Comparison of ENCODE assay signal across 17 mouse cellular contexts in genomic region chr19:45549128-45549915, GRCm38 (mm10). TPM values are rescaled to one million over a fixed set of nuclear protein-coding genes. Genes with fewer than 3 reads are reported as not detected.
DNase-seq lines count a peak whose midpoint lies in the region; ATAC-seq and TF ChIP-seq lines count a peak whose summit lies in the region.
"Had no signal": no experiment of that assay in that cellular context is flagged by ENCODE, and none has a peak within 500 bp of the region (broad histone marks: within the 10 kb centered on the region; RNA-seq: fewer than 3 reads in every experiment).

No protein-coding gene starts in this region.

- no peak for TF ChIP-seq CTCF in midbrain, postnatal 0 days (IDR thresholded peaks at IDR 0.05)

- 85% methylated on average over 23 of the region's 23 CpGs for WGBS in heart, embryonic 10.5 days
- 78% methylated on average over 23 of the region's 23 CpGs for WGBS in midbrain, embryonic 10.5 days
- WGBS in midbrain, postnatal 0 days = 58% methylated on average over 23 of the region's 23 CpGs
- WGBS in liver, embryonic 12.5 days (ENCODE audit: insufficient replicate concordance) = 76% methylated on average over 23 of the region's 23 CpGs

- no peak overlapping the region for H3K9ac ChIP-seq in midbrain, postnatal 0 days (replicated peaks; ENCODE audit: low read length, poor library complexity, severe bottlenecking)
- 0 out of 2 replicates have a peak overlapping the region, but pooled peaks have one; percentile 17 for H3K9ac ChIP-seq in liver, embryonic 12.5 days
- H3K9ac ChIP-seq: embryonic facial prominence, embryonic 13.5 days had no signal

- DNase-seq in heart, embryonic 10.5 days (ENCODE audit: low spot score) = no peak
- no peak for DNase-seq in heart, adult 8-10 months (ENCODE audit: low spot score)
- DNase-seq in midbrain, embryonic 10.5 days (ENCODE audit: low spot score) = no peak
- no peak for DNase-seq in midbrain, postnatal 0 days (ENCODE audit: low spot score)
- DNase-seq in retina, postnatal 1 day = peak; percentile 61
- DNase-seq in thymus, postnatal 4 days = no peak
- DNase-seq in layer of hippocampus, adult 9-11 months = no peak
- DNase-seq: adrenal gland, adult 2 months; B cell, adult 2 months; cerebellum, adult 11-12 months; heart, adult 2 months; heart, postnatal 36 days had no signal

- H3K9me3 ChIP-seq in heart, embryonic 10.5 days = no peaks in the 10 kb centered on the region
- no peaks in the 10 kb centered on the region for H3K9me3 ChIP-seq in midbrain, embryonic 10.5 days (replicated peaks)
- H3K9me3 ChIP-seq in midbrain, postnatal 0 days (ENCODE audit: low read length) = no peaks in the 10 kb centered on the region
- H3K9me3 ChIP-seq in liver, embryonic 12.5 days (replicated peaks) = no peaks in the 10 kb centered on the region
- H3K9me3 ChIP-seq: embryonic facial prominence, embryonic 13.5 days; G1E; megakaryocyte, embryonic 14.5 days had no signal

- ATAC-seq in midbrain, postnatal 0 days (ENCODE audit: low FRiP score) = no peak
- peak; percentile 62 for ATAC-seq in liver, embryonic 12.5 days
- ATAC-seq: inflammation-experienced regulatory T-cells, adult 6 months had no signal

- H3K27me3 ChIP-seq in heart, embryonic 10.5 days (ENCODE audit: insufficient read depth, poor library complexity, severe bottlenecking) = peaks cover 43% of the 10 kb centered on the region
- peaks cover 71% of the 10 kb centered on the region for H3K27me3 ChIP-seq in midbrain, embryonic 10.5 days (ENCODE audit: low read depth, poor library complexity, severe bottlenecking)
- peaks cover 21% of the 10 kb centered on the region; the same call in 1 of the 2 replicates for H3K27me3 ChIP-seq in midbrain, postnatal 0 days (ENCODE audit: insufficient read depth, low read length)
- H3K27me3 ChIP-seq in liver, embryonic 12.5 days (replicated peaks) = peaks cover 21% of the 10 kb centered on the region

- H3K36me3 ChIP-seq in heart, embryonic 10.5 days = peaks cover 22% of the 10 kb centered on the region
- peaks cover 24% of the 10 kb centered on the region for H3K36me3 ChIP-seq in midbrain, embryonic 10.5 days
- H3K36me3 ChIP-seq in midbrain, postnatal 0 days (ENCODE audit: insufficient read depth, low read length) = peaks cover 5% of the 10 kb centered on the region; the same call in 1 of the 2 replicates
- peaks cover 21% of the 10 kb centered on the region for H3K36me3 ChIP-seq in liver, embryonic 12.5 days

- H3K4me1 ChIP-seq in heart, embryonic 10.5 days = peaks cover 27% of the 10 kb centered on the region
- H3K4me1 ChIP-seq in midbrain, embryonic 10.5 days = peaks cover 25% of the 10 kb centered on the region
- 0 out of 2 replicates have a peak, but pooled peaks cover 4% of the 10 kb centered on the region for H3K4me1 ChIP-seq in midbrain, postnatal 0 days (ENCODE audit: insufficient read depth, low read length)
- peaks cover 50% of the 10 kb centered on the region for H3K4me1 ChIP-seq in liver, embryonic 12.5 days

- peak overlapping the region; percentile 65; the same call in 1 of the 2 replicates for H3K27ac ChIP-seq in heart, embryonic 10.5 days
- H3K27ac ChIP-seq in midbrain, embryonic 10.5 days (replicated peaks) = peak overlapping the region; percentile 24; the same call in 1 of the 2 replicates
- H3K27ac ChIP-seq in midbrain, postnatal 0 days (ENCODE audit: low read depth, low read length) = no peak overlapping the region
- peak overlapping the region; percentile 63 for H3K27ac ChIP-seq in liver, embryonic 12.5 days
- H3K27ac ChIP-seq: embryonic facial prominence, embryonic 13.5 days; heart, adult 2 months had no signal

- no peak overlapping the region for H3K4me3 ChIP-seq in heart, embryonic 10.5 days
- no peak overlapping the region for H3K4me3 ChIP-seq in midbrain, embryonic 10.5 days
- no peak overlapping the region for H3K4me3 ChIP-seq in midbrain, postnatal 0 days (ENCODE audit: low read depth, low read length)
- H3K4me3 ChIP-seq in liver, embryonic 12.5 days = no peak overlapping the region
- H3K4me3 ChIP-seq: embryonic facial prominence, embryonic 13.5 days; heart, adult 2 months had no signal

- no peak overlapping the region for H3K4me2 ChIP-seq in midbrain, postnatal 0 days (ENCODE audit: low read depth, low read length, poor library complexity, severe bottlenecking)
- peak overlapping the region; percentile 21; the same call in 1 of the 2 replicates for H3K4me2 ChIP-seq in liver, embryonic 12.5 days
- H3K4me2 ChIP-seq: embryonic facial prominence, embryonic 13.5 days had no signal

RNA-seq across cellular contexts. Expression of gene Poll, which starts 11.0 kb away (rescaled TPM):
- polyA plus RNA-seq in heart, embryonic 10.5 days (2016; fragmentation: Nextera tagmentation; extraction: Ambion mirVana) = 19.2 and 19.4 TPM in 2 replicates
- 10 to 100 TPM; 10.8 to 12.1 (median 11.6) TPM for total RNA-seq in heart, adult 8-10 months (2022)
- 22.3 and 23.0 TPM in 2 replicates for polyA plus RNA-seq in midbrain, embryonic 10.5 days (2016; fragmentation: Nextera tagmentation; extraction: Ambion mirVana)
- 9.9 and 12.1 TPM in 2 replicates for total RNA-seq in midbrain, postnatal 0 days (2014; rRNA removed)
- polyA plus RNA-seq in midbrain, postnatal 0 days (2015; fragmentation: Nextera tagmentation; extraction: Ambion mirVana) = 8.9 and 10.4 TPM in 2 replicates
- polyA plus RNA-seq in liver, embryonic 12.5 days (2016; fragmentation: Nextera tagmentation; extraction: Ambion mirVana) = 9.2 and 9.9 TPM in 2 replicates

RNA-seq across cellular contexts. Expression of gene Gm17018, which starts 11.1 kb away (rescaled TPM):
- 32.5 and 35.0 TPM in 2 replicates for polyA plus RNA-seq in heart, embryonic 10.5 days (2016; fragmentation: Nextera tagmentation; extraction: Ambion mirVana)
- total RNA-seq in heart, adult 8-10 months (2022) = 10 to 100 TPM; 19.3 to 29.4 (median 22.0) TPM
- polyA plus RNA-seq in midbrain, embryonic 10.5 days (2016; fragmentation: Nextera tagmentation; extraction: Ambion mirVana) = 47.2 and 47.9 TPM in 2 replicates
- 15.7 and 20.9 TPM in 2 replicates for total RNA-seq in midbrain, postnatal 0 days (2014; rRNA removed)
- polyA plus RNA-seq in midbrain, postnatal 0 days (2015; fragmentation: Nextera tagmentation; extraction: Ambion mirVana) = 83.7 and 84.4 TPM in 2 replicates
- 21.4 and 25.5 TPM in 2 replicates for polyA plus RNA-seq in liver, embryonic 12.5 days (2016; fragmentation: Nextera tagmentation; extraction: Ambion mirVana)
